Mouse (Mus musculus) R1 (cell line): ENCODE measurements around the gene Olfr1129.
"Not testable (repeated sequence)": the region's sequence is repeated elsewhere in the genome, so short reads cannot be mapped to it uniquely, and the experiment has no call there.

ENCODE experiments used
- DNase-seq: peaks from one replicate; pipeline ENCODE4 v3.0.0-alpha.2; 2018; ENCODE audit warnings: low read depth, low spot score

Gene Olfr1129

DNA sequence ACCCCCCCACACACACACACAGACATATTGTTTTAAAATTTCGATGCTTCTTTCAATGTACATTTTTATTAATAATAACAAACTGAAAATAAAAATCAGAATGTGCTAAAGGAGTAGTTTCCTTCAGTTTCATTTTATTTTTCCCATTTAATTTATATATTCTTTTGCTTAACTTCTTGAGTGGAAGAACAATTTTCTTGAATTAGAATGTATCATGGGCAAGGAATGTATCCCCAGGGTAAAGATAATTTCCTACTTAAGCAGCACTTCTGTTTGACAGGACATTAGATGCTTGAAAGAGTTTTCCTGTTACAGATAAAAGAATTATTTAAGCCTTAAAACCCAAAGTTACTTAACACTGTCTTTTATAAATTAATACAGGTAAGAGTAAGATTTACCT lies at the start of gene Olfr1129:
Gene Olfr1129 (plus strand): TSS at position 301 of the 400 bp plus-strand sequence.
- not testable (repeated sequence) for DNase-seq

DNA sequence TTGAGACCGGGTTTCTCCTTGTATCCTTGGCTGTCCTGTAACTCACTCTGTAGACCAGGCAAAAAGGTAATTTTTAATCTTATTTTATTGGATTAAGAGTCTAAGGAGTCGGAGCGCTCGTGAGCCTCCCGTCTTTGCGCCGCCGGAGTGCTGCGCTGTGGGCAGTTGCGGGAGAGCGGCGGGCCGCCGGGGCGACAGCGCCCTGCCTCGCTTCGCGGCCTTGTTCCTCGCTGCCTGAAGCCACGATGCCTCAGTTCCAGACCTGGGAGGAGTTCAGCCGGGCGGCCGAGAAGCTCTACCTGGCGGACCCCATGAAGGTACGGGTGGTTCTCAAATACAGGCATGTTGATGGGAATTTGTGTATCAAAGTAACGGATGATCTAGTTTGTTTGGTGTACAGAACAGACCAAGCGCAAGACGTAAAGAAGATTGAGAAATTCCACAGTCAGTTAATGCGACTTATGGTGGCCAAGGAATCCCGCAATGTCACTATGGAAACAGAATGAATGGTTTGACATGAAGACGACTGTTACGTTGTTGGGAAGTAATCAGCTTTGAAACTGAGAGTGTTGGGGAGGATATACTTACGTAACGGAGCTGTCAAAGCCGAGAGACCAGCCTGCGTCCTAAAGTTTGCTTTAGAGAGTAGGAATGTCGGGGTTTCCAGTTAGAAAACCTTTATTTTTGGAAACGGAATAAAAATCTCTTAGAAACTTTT lies 47.6 kb upstream of the Olfr1129 start:
- DNase-seq, result peak; percentile 61

DNA sequence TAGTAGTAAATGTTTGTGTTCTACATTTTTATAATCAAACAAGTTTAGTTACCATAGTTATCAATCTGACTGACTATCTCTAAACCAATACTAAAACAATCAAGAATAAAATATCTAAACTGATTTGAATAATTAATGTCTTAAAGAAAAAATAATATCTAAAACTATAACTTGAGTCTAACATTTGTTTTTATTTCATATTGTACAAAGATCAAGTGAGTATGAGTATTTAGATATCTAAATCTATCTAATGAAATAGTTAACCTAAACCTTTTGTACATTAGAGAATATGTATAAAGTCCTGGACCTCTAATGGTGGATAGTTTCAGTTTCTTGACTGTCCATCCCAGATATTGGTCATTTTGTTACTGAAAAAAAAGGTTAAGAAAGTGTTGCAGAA lies 42.2 kb upstream of the Olfr1129 start, which contains the start of gene Olfr153:
Gene Olfr153 (plus strand): TSS at position 301 of the 400 bp plus-strand sequence.
- DNase-seq, result no peak

DNA sequence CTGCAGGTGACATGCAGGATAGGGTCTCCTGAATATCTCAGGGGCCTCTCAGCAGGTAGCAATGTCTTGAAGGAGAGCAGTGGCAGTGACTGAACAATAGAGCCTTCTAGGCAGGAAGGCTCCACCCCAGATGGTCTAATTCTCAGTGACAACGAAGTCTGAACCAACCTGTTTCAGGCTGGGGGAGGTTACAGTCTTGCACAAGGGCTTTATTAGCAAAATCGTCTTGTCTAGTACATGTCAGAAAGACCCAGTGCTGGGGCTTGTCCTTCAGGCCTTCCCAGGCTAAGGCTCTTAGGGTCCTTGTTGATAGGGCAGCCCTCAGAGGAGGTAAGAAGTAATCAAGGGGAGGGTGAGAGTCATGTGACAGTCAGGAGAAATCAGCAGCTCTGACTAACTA lies 38.9 kb upstream of the Olfr1129 start:
- DNase-seq, result peak; percentile 85

DNA sequence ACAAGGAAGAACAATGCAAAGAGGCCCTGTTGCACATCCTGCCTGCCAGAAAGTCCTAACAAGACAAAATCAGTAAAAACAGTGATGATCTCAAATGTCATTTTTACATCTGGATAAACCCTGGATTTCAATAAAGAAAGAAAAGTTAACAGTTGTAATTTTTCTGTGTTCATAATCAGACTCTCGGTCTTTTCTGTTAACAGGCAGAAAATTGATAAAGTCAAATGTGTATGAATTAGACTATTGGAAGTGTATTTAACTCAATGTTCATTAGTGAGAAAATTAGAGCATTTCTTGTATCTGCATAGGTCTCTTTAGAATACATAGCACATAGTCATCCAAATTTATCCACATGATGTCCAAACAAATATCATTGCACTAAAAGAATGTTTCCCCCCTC lies 28.3 kb upstream of the Olfr1129 start, which contains the start of gene Olfr1128:
Gene Olfr1128 (minus strand): TSS at position 101 of the 400 bp plus-strand sequence.
- no peak for DNase-seq

DNA sequence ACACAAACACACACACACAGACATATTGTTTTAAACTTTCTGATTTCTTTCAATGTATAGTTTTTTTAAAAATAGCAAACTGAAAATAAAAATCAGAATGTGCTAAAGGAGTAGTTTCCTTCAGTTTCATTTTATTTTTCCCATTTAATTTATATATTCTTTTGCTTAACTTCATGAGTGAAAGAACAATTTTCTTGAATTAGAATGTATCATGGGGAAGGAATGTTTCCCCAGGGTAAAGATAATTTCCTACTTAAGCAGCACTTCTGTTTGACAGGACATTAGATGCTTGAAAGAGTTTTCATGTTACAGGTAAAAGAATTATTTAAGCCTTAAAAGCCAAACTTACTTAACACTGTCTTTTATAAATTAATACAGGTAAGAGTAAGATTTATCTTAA lies 32.2 kb downstream of the Olfr1129 start, which contains the start of gene Olfr1130:
Gene Olfr1130 (plus strand): TSS at position 301 of the 400 bp plus-strand sequence.
- DNase-seq, result not testable (repeated sequence)

DNA sequence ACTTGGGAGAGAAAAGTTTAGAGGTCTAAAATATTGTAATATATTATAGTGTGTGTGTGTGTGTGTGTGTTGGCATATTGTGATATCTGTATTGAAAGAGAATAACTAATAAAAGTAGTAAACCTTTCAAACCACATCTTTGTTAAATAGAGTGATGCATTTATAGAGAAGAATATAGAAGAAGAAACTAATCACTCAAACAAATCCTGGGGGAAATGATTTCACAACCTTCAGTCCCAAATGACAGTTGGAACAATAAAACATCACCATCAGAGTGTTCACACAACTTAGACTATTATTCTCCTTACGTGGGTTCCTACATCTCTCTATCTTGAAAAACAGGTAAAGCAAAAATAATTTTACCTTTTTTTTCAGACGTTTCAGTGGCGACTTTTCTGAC lies 53.1 kb downstream of the Olfr1129 start, which contains the start of gene Olfr1131:
Gene Olfr1131 (plus strand): TSS at position 301 of the 400 bp plus-strand sequence.
- no peak for DNase-seq
